Mouse (Mus musculus): ENCODE data around the gene Fchsd2.

- no peak for TF ChIP-seq CTCF (IDR thresholded peaks at IDR 0.05; ENCODE audit: insufficient read depth, low read length)
- no peak for TF ChIP-seq POLR2A (IDR thresholded peaks at IDR 0.05; ENCODE audit: borderline replicate concordance, extremely low read depth, low read depth, low read length)
These were observed 4.0 kb upstream of the Fchsd2 start for GRCm38 (mm10) chr7:101088687-101089086.
